Mouse (Mus musculus): ENCODE data around the gene Pgghg. TPM values are rescaled to one million over a fixed set of nuclear protein-coding genes. Genes with fewer than 3 reads are reported as not detected.
A peak's percentile ranks its signal among the peaks of the same experiment; 100 is the strongest.

The Pgghg gene
- total and polyA plus RNA-seq, 3 experiments, result 3.0 to 7.2 TPM; not detected in 1

DNA sequence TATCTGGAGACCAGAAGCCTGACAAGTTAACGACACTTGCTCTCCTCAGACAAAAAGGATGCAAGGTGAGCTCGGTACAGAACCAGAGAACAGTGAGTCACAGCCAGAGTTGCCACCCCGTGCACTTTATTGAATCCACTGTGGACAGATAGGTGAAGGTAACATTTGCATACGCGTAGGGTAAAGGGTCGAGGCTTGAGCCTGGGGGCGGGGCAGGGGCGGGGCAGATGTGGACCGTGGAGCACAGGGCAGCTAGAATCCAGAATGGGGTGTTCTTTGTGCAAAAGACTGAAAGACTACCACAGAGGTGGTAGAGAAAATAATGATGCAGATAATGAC lies 13.5 kb downstream of the Pgghg start:
- peak overlapping the region; percentile 69 to 70 for H3K4me3 ChIP-seq (ENCODE audit: control insufficient read depth in 1 of 2, insufficient read depth in 1 of 2, low read depth in 2 of 2, low read length in 2 of 2)
- peak overlapping the region; percentile 63 for H3K9ac ChIP-seq (ENCODE audit: control insufficient read depth, low read depth, low read length, poor library complexity, severe bottlenecking)
- no peak for TF ChIP-seq MXI1 (IDR thresholded peaks at IDR 0.05; ENCODE audit: low read depth, low read length)
- no peak for TF ChIP-seq MYB (IDR thresholded peaks at IDR 0.05; ENCODE audit: low read depth, low read length)
- TF ChIP-seq CHD1 (IDR thresholded peaks at IDR 0.05; ENCODE audit: low read depth, low read length), result no peak
- no peak for TF ChIP-seq SMC3 (IDR thresholded peaks at IDR 0.05; ENCODE audit: low read depth, low read length)
- no peak for TF ChIP-seq HCFC1 (IDR thresholded peaks at IDR 0.05; ENCODE audit: low read depth, low read length)
- no peak for TF ChIP-seq E2F4 (IDR thresholded peaks at IDR 0.05; ENCODE audit: borderline replicate concordance, low read depth, low read length)
- TF ChIP-seq ZMIZ1 (IDR thresholded peaks at IDR 0.05; ENCODE audit: low read depth, low read length), result no peak
- no peak for TF ChIP-seq KAT2A (conservative IDR thresholded peaks at IDR 0.05; ENCODE audit: low read depth, low read length)
- TF ChIP-seq GABPA (IDR thresholded peaks at IDR 0.05; ENCODE audit: low read depth, low read length), result no peak
- no peak for TF ChIP-seq USF1 (IDR thresholded peaks at IDR 0.05; ENCODE audit: low read depth, low read length)
- TF ChIP-seq MEF2A (IDR thresholded peaks at IDR 0.05; ENCODE audit: extremely low read depth, insufficient replicate concordance, low read depth, low read length, poor library complexity, severe bottlenecking), result no peak
- no peak for TF ChIP-seq CHD2 (IDR thresholded peaks at IDR 0.05; ENCODE audit: low read length)
- TF ChIP-seq NRF1 (IDR thresholded peaks at IDR 0.05; ENCODE audit: insufficient read depth, low read depth, low read length, poor library complexity, severe bottlenecking), result no peak
- no peak for TF ChIP-seq MAX (IDR thresholded peaks at IDR 0.05; ENCODE audit: low read length)
- TF ChIP-seq GATA1 (IDR thresholded peaks at IDR 0.05; ENCODE audit: low read depth, low read length), result no peak
- TF ChIP-seq POLR2AphosphoS2 (IDR thresholded peaks at IDR 0.05; ENCODE audit: low read length), result no peak
- TF ChIP-seq UBTF (IDR thresholded peaks at IDR 0.05; ENCODE audit: borderline replicate concordance, insufficient read depth, low read depth, low read length), result no peak
- no peak for TF ChIP-seq ETS1 (IDR thresholded peaks at IDR 0.05; ENCODE audit: low read depth, low read length)
- peaks cover 0 to 14% of the 10 kb centered on the region in 2 experiments; a peak in 2 of 4 replicates for H3K36me3 ChIP-seq (ENCODE audit: control insufficient read depth in 1 of 2, insufficient read depth in 2 of 2, low read length in 2 of 2)
- peaks cover 0 to 21% of the 10 kb centered on the region in 2 experiments; a peak in 3 of 4 replicates for H3K4me1 ChIP-seq (ENCODE audit: control insufficient read depth in 1 of 2, insufficient read depth in 2 of 2, low read length in 2 of 2)
- no peaks in the 10 kb centered on the region for H3K9me3 ChIP-seq (replicated peaks; ENCODE audit: insufficient read depth, low read length)
- no peak for DNase-seq (ENCODE audit: low read depth, low spot score)
- peak overlapping the region; percentile 22 for H3K27ac ChIP-seq (ENCODE audit: control insufficient read depth, low read depth, low read length)
- H3K79me2 ChIP-seq (ENCODE audit: control insufficient read depth, insufficient read depth, low read length, poor library complexity), result peaks cover 29% of the 10 kb centered on the region
- H3K27me3 ChIP-seq (ENCODE audit: control insufficient read depth in 1 of 2, insufficient read depth in 2 of 2, low read length in 2 of 2), result no peaks in the 10 kb centered on the region

DNA sequence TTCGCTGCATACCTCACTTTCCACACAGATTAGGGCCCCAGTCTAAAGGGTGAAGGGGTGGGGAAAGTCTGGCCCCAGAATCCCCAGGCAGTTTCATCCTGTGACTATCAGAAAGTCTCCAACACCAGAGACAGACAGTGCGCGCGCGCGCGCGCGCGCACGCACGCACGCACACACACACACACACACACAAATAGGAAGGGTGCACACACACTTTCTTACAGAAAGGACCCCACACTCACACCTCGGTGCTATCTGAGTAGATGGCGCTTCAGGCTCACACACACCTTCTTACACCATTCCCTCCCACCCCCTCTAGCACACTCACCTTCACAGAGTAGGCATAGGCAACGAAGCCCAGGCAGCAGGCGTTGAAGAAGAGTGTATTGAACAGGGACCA lies 14.2 kb downstream of the Pgghg start:
- peak; percentile 78 for DNase-seq (ENCODE audit: low read depth, low spot score)
- Histone ChIP-seq H3K79me2 (ENCODE audit: control insufficient read depth, insufficient read depth, low read length, poor library complexity) (peaks cover 29% of the 10 kb centered on the region), H3K27me3 (ENCODE audit: control insufficient read depth in 1 of 2, insufficient read depth in 2 of 2, low read length in 2 of 2) (no peaks in the 10 kb centered on the region), H3K4me1 (ENCODE audit: control insufficient read depth in 1 of 2, insufficient read depth in 2 of 2, low read length in 2 of 2) (peaks cover 0 to 21% of the 10 kb centered on the region in 2 experiments; a peak in 3 of 4 replicates), H3K9ac (ENCODE audit: control insufficient read depth, low read depth, low read length, poor library complexity, severe bottlenecking) (peak overlapping the region; percentile 63), H3K36me3 (ENCODE audit: control insufficient read depth in 1 of 2, insufficient read depth in 2 of 2, low read length in 2 of 2) (peaks cover 0 to 14% of the 10 kb centered on the region in 2 experiments; a peak in 2 of 4 replicates), H3K9me3 (replicated peaks; ENCODE audit: insufficient read depth, low read length) (no peaks in the 10 kb centered on the region), H3K27ac (ENCODE audit: control insufficient read depth, low read depth, low read length) (peak overlapping the region; percentile 58), H3K4me3 (ENCODE audit: control insufficient read depth in 1 of 2, insufficient read depth in 1 of 2, low read depth in 2 of 2, low read length in 2 of 2) (peak overlapping the region; percentile 69 to 70)
- TF ChIP-seq POLR2A (IDR thresholded peaks at IDR 0.05; ENCODE audit: control insufficient read depth in 1 of 2, insufficient read depth in 1 of 2, low read depth in 1 of 2, low read length in 2 of 2, poor library complexity in 1 of 2) (peak; percentile 29 to 59; a peak in 1 of 4 replicates), MYB (IDR thresholded peaks at IDR 0.05; ENCODE audit: low read depth, low read length) (no peak), MYC (IDR thresholded peaks at IDR 0.05; ENCODE audit: low read depth, low read length) (peak; percentile 72; the same call in 1 of the 2 replicates), KAT2A (conservative IDR thresholded peaks at IDR 0.05; ENCODE audit: low read depth, low read length) (no peak), CHD2 (IDR thresholded peaks at IDR 0.05; ENCODE audit: low read length) (no peak), SIN3A (IDR thresholded peaks at IDR 0.05; ENCODE audit: low read length) (peak; percentile 66), MAZ (IDR thresholded peaks at IDR 0.05; ENCODE audit: low read depth, low read length) (no peak), NRF1 (IDR thresholded peaks at IDR 0.05; ENCODE audit: insufficient read depth, low read depth, low read length, poor library complexity, severe bottlenecking) (peak; percentile 69), ETS1 (IDR thresholded peaks at IDR 0.05; ENCODE audit: low read depth, low read length) (0 out of 2 replicates have a peak, but pooled peaks have one; percentile 5), MXI1 (IDR thresholded peaks at IDR 0.05; ENCODE audit: low read depth, low read length) (peak; percentile 87), POLR2AphosphoS2 (IDR thresholded peaks at IDR 0.05; ENCODE audit: low read length) (peak; percentile 61; the same call in 1 of the 2 replicates), TBP (IDR thresholded peaks at IDR 0.05; ENCODE audit: low read depth, low read length) (peak; percentile 43; the same call in 1 of the 2 replicates)

Measured in MEL (cell line).